Mouse (Mus musculus): ENCODE data around the gene Srrm3. TPM values are rescaled to one million over a fixed set of nuclear protein-coding genes. Genes with fewer than 3 reads are reported as not detected.

Srrm3 gene
- polyA plus RNA-seq, 1 experiment from 2014 or later, result 12.3 TPM

Small RNAs within 50 kb of the gene (microRNA-seq; reads per million reads assigned to microRNA genes)
- not detected for gene Gm23268 (ENCODE audit: insufficient number of aligned reads)

Other genes starting within 250 kb of the Srrm3 start
- gene Ccl26, start 243.3 kb upstream of the Srrm3 start, polyA plus RNA-seq (2014; fragmentation: Nextera tagmentation; extraction: Ambion mirVana), result not detected in 2 replicates
- gene Ccl24, start 233.8 kb upstream of the Srrm3 start, polyA plus RNA-seq (2014; fragmentation: Nextera tagmentation; extraction: Ambion mirVana), result 0.99 and 1.1 TPM in 2 replicates
- 60.1 and 61.3 TPM in 2 replicates for gene Rhbdd2, start 174.3 kb upstream of the Srrm3 start, polyA plus RNA-seq (2014; fragmentation: Nextera tagmentation; extraction: Ambion mirVana)
- gene Por, start 136.9 kb upstream of the Srrm3 start, polyA plus RNA-seq (2014; fragmentation: Nextera tagmentation; extraction: Ambion mirVana), result 113 and 117 TPM in 2 replicates
- gene Tmem120a, start 62.4 kb upstream of the Srrm3 start, polyA plus RNA-seq (2014; fragmentation: Nextera tagmentation; extraction: Ambion mirVana), result 46.1 and 49.0 TPM in 2 replicates
- not detected in 2 replicates for gene Styxl1, start 28.5 kb upstream of the Srrm3 start, polyA plus RNA-seq (2014; fragmentation: Nextera tagmentation; extraction: Ambion mirVana)
- 526 and 536 TPM in 2 replicates for gene Mdh2, start 28.4 kb upstream of the Srrm3 start, polyA plus RNA-seq (2014; fragmentation: Nextera tagmentation; extraction: Ambion mirVana)
- gene Hspb1, start 81.0 kb downstream of the Srrm3 start, polyA plus RNA-seq (2014; fragmentation: Nextera tagmentation; extraction: Ambion mirVana), result 11.4 and 11.8 TPM in 2 replicates
- 147 and 161 TPM in 2 replicates for gene Ywhag, start 127.7 kb downstream of the Srrm3 start, polyA plus RNA-seq (2014; fragmentation: Nextera tagmentation; extraction: Ambion mirVana)
- 1.2 and 1.5 TPM in 2 replicates for gene Ssc4d, start 167.6 kb downstream of the Srrm3 start, polyA plus RNA-seq (2014; fragmentation: Nextera tagmentation; extraction: Ambion mirVana)
- not detected in 2 replicates for gene Zp3, start 173.2 kb downstream of the Srrm3 start, polyA plus RNA-seq (2014; fragmentation: Nextera tagmentation; extraction: Ambion mirVana)
- gene Dtx2, start 187.9 kb downstream of the Srrm3 start, polyA plus RNA-seq (2014; fragmentation: Nextera tagmentation; extraction: Ambion mirVana), result 35.4 and 37.0 TPM in 2 replicates
- gene Upk3b, start 231.6 kb downstream of the Srrm3 start, polyA plus RNA-seq (2014; fragmentation: Nextera tagmentation; extraction: Ambion mirVana), result not detected in 2 replicates
- gene Upk3bl, start 247.6 kb downstream of the Srrm3 start, polyA plus RNA-seq (2014; fragmentation: Nextera tagmentation; extraction: Ambion mirVana), result 0.77 and 0.80 TPM in 2 replicates